Comparison of ENCODE assay signal across 8 mouse cellular contexts in the genomic region with DNA sequence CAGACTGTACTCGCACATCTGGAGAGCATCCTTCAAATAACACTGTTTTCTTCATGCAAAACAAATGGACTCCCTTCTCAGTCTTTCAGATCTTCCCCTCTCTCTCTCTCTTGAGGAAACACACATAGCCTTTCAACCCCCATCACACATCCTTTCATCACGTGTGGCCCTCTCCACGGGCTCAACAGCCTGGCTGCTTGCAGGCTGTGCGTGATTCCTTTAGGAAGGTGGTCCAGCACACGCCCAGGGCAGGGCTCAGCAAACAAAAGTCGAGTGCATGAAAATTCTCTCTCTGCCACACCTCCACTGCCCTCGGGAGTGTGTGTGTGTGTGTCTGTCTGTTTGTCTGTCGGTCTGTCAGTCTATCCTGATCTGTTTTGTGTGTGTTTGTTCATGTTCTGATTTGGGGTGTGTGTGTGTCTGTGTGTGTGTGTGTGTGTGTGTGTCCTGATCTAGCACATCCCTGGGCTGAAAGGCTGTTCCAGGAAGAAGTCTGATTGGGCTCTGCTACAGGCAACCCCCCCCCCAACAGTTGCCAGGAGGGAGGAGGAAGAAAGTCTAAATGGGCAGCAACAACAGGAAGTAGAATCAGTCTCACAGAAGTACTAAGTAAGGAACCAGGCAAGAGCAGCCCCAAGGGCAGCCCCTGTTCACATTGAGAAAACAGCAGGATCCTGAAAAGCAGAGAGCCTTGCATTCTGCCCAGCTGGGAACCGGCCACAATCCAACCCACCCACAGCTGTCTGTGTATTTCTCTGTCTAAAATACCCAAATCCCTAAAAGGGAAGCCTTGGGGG. TPM values are rescaled to one million over a fixed set of nuclear protein-coding genes. Genes with fewer than 3 reads are reported as not detected.
DNase-seq lines count a peak whose midpoint lies in the region; ATAC-seq lines count a peak whose summit lies in the region.

No protein-coding gene starts in this region.

- peak overlapping the region; percentile 35; the same call in 1 of the 2 replicates for H3K27ac ChIP-seq in macrophage
- H3K27ac ChIP-seq in midbrain, embryonic 10.5 days (replicated peaks): no peak overlapping the region; the same call in 1 of the 2 replicates

- intact Hi-C loops in left cerebral cortex, postnatal 4 days (cut with DNase I): no loop called here

- peaks cover 19% of the 10 kb centered on the region for H3K4me1 ChIP-seq in midbrain, embryonic 10.5 days

- no peaks in the 10 kb centered on the region for H3K79me2 ChIP-seq in macrophage (ENCODE audit: inconsistent target)

- 39% methylated on average over 9 of the region's 9 CpGs for WGBS in macrophage (ENCODE audit: missing documents)
- 61% methylated on average over 9 of the region's 9 CpGs for WGBS in midbrain, embryonic 10.5 days

- peak; percentile 3 for DNase-seq in left cerebral cortex, adult 11 months (ENCODE audit: low spot score)
- no peak for DNase-seq in left cerebral cortex, postnatal 4 days
- peak; percentile 9 to 34 for DNase-seq in layer of hippocampus, adult 18-20 months (ENCODE audit: low spot score in 2 of 2)
- peak; percentile 75 for DNase-seq in thymus, postnatal 14 days
- no peak for DNase-seq in adrenal gland, adult 2 months
- DNase-seq in midbrain, embryonic 10.5 days (ENCODE audit: low spot score): no peak

- H3K27me3 ChIP-seq in midbrain, embryonic 10.5 days (ENCODE audit: low read depth, poor library complexity, severe bottlenecking): 0 out of 2 replicates have a peak, but pooled peaks cover 15% of the 10 kb centered on the region

- 0 out of 2 replicates have a peak, but pooled peaks cover 2% of the 10 kb centered on the region for H3K9me3 ChIP-seq in midbrain, embryonic 10.5 days (replicated peaks)

- H3K4me3 ChIP-seq in macrophage (ENCODE audit: inconsistent target): no peak overlapping the region
- no peak overlapping the region for H3K4me3 ChIP-seq in midbrain, embryonic 10.5 days

- no peaks in the 10 kb centered on the region for H3K36me3 ChIP-seq in macrophage (ENCODE audit: inconsistent target)
- H3K36me3 ChIP-seq in midbrain, embryonic 10.5 days: no peaks in the 10 kb centered on the region

- ATAC-seq in common myeloid progenitor, adult 5-6 weeks (replicated peaks; ENCODE audit: low read depth, poor library complexity, severe bottlenecking): peak; percentile 69

RNA-seq across cellular contexts. Expression of a gene that starts 26.8 kb away (rescaled TPM):
- 10 to 100 TPM in 1 of 2 experiments, 1 to 10 TPM in 1; 9.8 to 12.2 TPM for total RNA-seq in left cerebral cortex, postnatal 4 days (2021)
- total RNA-seq in common myeloid progenitor, adult 5-6 weeks (2017): 26.1 and 32.0 TPM in 2 replicates
- total RNA-seq in layer of hippocampus, adult 18-20 months (2021): 10 to 100 TPM; 75.1 to 85.3 TPM
- 100 to 1,000 TPM in 24 of 26 experiments, 10 to 100 TPM in 2; 86.7 to 355 (median 269) TPM for total RNA-seq in macrophage (2018; cell fraction: chromatin; rRNA removed)
- 100 to 1,000 TPM in 6 of 26 experiments, 10 to 100 TPM in 20; 23.4 to 123 (median 78.1) TPM for total RNA-seq in macrophage (2018; cell fraction: cytosol; rRNA removed)
- 100 to 1,000 TPM in 21 of 26 experiments, 10 to 100 TPM in 5; 66.6 to 270 (median 170) TPM for total RNA-seq in macrophage (2018; cell fraction: nucleus; rRNA removed)
- polyA plus RNA-seq in macrophage (2018): 32.3 to 46.4 TPM (median 42.2 TPM) in 3 replicates
- 10 to 100 TPM; 51.5 to 57.6 TPM for total RNA-seq in adrenal gland, adult 2 months (2021)
- 28.9 and 40.9 TPM in 2 replicates for polyA plus RNA-seq in adrenal gland, adult 2 months (2012; rRNA removed)
- 4.5 and 4.8 TPM in 2 replicates for polyA plus RNA-seq in midbrain, embryonic 10.5 days (2016; fragmentation: Nextera tagmentation; extraction: Ambion mirVana)

Comparison
In these comparisons a context has a peak if more than half of its experiments do, and no peak if none do; other contexts are left out.
1. DNase-seq: peak in left cerebral cortex, adult 11 months (single experiment), layer of hippocampus, adult 18-20 months (2 of 2) and thymus, postnatal 14 days (single experiment); none in left cerebral cortex, postnatal 4 days (single experiment), adrenal gland, adult 2 months (single experiment) and midbrain, embryonic 10.5 days (single experiment).